Mouse (Mus musculus): Measurements from ENCODE around the gene Elmod2. TPM values are rescaled to one million over a fixed set of nuclear protein-coding genes. Genes with fewer than 3 reads are reported as not detected.

Elmod2 gene
- total RNA-seq, 2 experiments from 2014 or later = 14.6 to 15.6 TPM

GRCm38 (mm10) chr8:83274470-83274869 lies 57.8 kb downstream of the Elmod2 start:
- no peak for DNase-seq

- no peak for DNase-seq
These were observed 59.8 kb downstream of the Elmod2 start for GRCm38 (mm10) chr8:83272464-83272863.

GRCm38 (mm10) chr8:83271172-83271571 lies 61.1 kb downstream of the Elmod2 start:
- no peak for DNase-seq

Other genes starting within 250 kb of the Elmod2 start
- 10 to 100 TPM; 65.0 to 65.7 TPM for gene Tbc1d9, start 167.1 kb downstream of the Elmod2 start, total RNA-seq (2021)
- under 1 TPM; 0.75 to 0.83 TPM for gene Gm10645, start 166.3 kb downstream of the Elmod2 start, total RNA-seq (2021)
- not detected for gene Ucp1, start 42.1 kb downstream of the Elmod2 start, total RNA-seq (2021)
- not detected for gene Mgat4d, start 16.0 kb upstream of the Elmod2 start, total RNA-seq (2021)
- 1 to 10 TPM; 8.3 to 9.2 TPM for gene Clgn, start 57.4 kb upstream of the Elmod2 start, total RNA-seq (2021)
- 100 to 1,000 TPM; 213 to 246 TPM for gene Scoc, start 125.9 kb upstream of the Elmod2 start, total RNA-seq (2021)
- gene Olfr370, start 203.3 kb upstream of the Elmod2 start, total RNA-seq (2021) = not detected
- gene Ndufb7, start 234.2 kb upstream of the Elmod2 start, total RNA-seq (2021) = 100 to 1,000 TPM; 147 to 150 TPM